Mouse (Mus musculus): ENCODE results near the gene Wnt3. TPM values are rescaled to one million over a fixed set of nuclear protein-coding genes. Genes with fewer than 3 reads are reported as not detected.

The Wnt3 gene
- polyA plus RNA-seq (2016; fragmentation: Nextera tagmentation; extraction: Ambion mirVana): 0.04 and 0.12 TPM in 2 replicates

- Histone ChIP-seq H3K4me1 (peaks cover 11% of the 10 kb centered on the region; the same call in 1 of the 2 replicates), H3K36me3 (no peaks in the 10 kb centered on the region), H3K9ac (no peak within 1 kb of the TSS), H3K27ac (no peak within 1 kb of the TSS), H3K4me2 (peak within 1 kb of the TSS; percentile 47), H3K4me3 (peak within 1 kb of the TSS; percentile 14), H3K9me3 (replicated peaks) (no peaks in the 10 kb centered on the region), H3K27me3 (replicated peaks) (peaks cover 98% of the 10 kb centered on the region)
- 1% methylated on average over 59 of the region's 60 CpGs for WGBS (ENCODE audit: insufficient replicate concordance)
- no peak for ATAC-seq
These were observed at the start of gene Wnt3 for GRCm38 (mm10) chr11:103773387-103774227. Gene Wnt3, plus strand, starts transcription at chr11:103774150.

- Histone ChIP-seq H3K9me3 (replicated peaks) (no peaks in the 10 kb centered on the region), H3K9ac (no peak overlapping the region), H3K4me3 (no peak overlapping the region), H3K27me3 (replicated peaks) (peaks cover 28% of the 10 kb centered on the region), H3K4me1 (no peaks in the 10 kb centered on the region), H3K27ac (no peak overlapping the region), H3K36me3 (no peaks in the 10 kb centered on the region), H3K4me2 (no peak overlapping the region)
- ATAC-seq: no peak
- WGBS (ENCODE audit: insufficient replicate concordance): 57% methylated on average over 11 of the region's 11 CpGs
These were observed 49.6 kb upstream of the Wnt3 start for GRCm38 (mm10) chr11:103724331-103724771.

DNA sequence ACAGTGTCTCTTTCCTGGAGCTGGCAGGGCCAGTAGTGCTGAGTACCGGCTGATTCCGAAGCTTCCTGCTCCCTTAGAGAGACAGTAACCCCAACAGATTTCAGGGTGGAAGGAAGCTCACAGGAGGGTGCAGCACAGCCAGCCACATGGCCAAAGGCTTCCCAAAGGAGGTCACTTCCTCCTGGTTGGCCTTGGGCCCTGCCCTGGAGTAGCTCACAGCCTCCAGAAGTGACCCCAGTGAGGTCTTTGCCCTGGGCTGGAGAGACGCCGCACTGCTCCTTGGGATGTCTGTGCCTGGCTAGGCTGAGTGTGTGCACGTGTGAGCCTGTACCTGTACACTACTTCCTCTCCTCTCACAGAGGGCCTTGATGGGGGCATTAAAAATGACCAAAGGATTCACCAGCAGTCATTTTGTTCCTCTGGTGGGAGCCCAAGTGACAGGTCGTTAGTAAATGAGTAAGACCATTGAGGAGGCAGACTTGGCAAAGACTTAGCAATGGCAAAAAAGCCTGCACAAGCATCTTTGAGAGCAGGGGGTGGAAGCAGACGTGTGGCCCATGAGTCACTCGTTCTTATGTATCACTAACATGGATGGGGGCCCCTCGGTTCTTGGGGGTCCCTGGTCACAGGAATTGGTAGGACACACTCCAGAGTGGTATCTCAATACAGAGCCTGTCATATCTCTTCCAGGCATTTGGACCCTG lies 44.5 kb upstream of the Wnt3 start:
- Histone ChIP-seq H3K4me1 (no peaks in the 10 kb centered on the region), H3K27ac (no peak overlapping the region), H3K27me3 (replicated peaks) (peaks cover 27% of the 10 kb centered on the region), H3K9me3 (replicated peaks) (no peaks in the 10 kb centered on the region), H3K4me2 (no peak overlapping the region), H3K9ac (no peak overlapping the region), H3K36me3 (no peaks in the 10 kb centered on the region), H3K4me3 (no peak overlapping the region)
- 55% methylated on average over 9 of the region's 9 CpGs for WGBS (ENCODE audit: insufficient replicate concordance)
- ATAC-seq: no peak

DNA sequence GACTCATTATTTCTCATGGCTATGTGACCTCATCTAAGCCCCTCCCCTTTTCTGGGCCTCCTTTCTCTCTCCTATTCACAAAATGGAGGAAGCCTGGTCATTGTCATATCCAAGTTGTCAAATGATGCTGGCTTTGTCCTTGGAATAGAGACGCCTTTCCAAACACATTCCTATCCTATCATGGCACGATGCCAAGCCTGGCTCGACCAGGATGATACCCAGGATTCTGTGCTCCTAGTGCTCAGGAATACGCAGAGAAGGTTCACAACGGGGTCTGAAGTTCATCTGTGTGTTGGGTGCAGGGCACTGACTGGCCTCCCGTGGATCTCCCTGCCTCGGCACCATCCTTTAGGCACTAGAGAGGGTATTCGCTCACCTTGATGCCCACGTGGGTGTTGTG lies 42.4 kb upstream of the Wnt3 start:
- 59% methylated on average over 9 of the region's 9 CpGs for WGBS (ENCODE audit: insufficient replicate concordance)
- no peak overlapping the region for H3K27ac ChIP-seq

DNA sequence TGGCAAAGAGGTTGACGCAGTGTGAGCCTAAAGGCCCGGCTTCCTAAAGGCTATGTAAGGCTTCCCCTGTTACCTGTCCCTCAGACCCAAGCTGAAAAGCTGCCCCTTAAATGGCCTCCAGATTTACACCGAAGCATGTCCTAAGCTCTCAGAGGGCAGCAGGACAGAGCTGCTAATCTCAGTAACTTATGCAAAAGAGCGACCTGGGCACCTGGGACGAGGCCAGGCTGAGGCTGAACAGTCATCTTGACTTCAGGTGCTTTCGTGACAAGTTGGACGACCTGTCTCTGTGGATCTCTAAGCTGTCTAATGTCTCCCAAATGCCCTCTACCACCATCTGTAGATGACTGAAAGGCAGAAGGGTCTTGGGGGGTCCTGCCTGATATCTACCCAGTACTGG lies 41.6 kb upstream of the Wnt3 start:
- no peak overlapping the region for H3K27ac ChIP-seq
- no peak overlapping the region for H3K4me3 ChIP-seq
- H3K9me3 ChIP-seq (replicated peaks): no peaks in the 10 kb centered on the region
- H3K4me2 ChIP-seq: no peak overlapping the region
- no peak for ATAC-seq
- H3K27me3 ChIP-seq (replicated peaks): peaks cover 27% of the 10 kb centered on the region
- H3K4me1 ChIP-seq: no peaks in the 10 kb centered on the region; the same call in 1 of the 2 replicates
- no peaks in the 10 kb centered on the region for H3K36me3 ChIP-seq
- WGBS (ENCODE audit: insufficient replicate concordance): 68% methylated on average over 7 of the region's 7 CpGs
- H3K9ac ChIP-seq: no peak overlapping the region

More for the DNA sequence above, 42.4 kb upstream of the Wnt3 start:
- Histone ChIP-seq H3K27me3 (replicated peaks) (peaks cover 27% of the 10 kb centered on the region), H3K9me3 (replicated peaks) (no peaks in the 10 kb centered on the region), H3K4me1 (no peaks in the 10 kb centered on the region; the same call in 1 of the 2 replicates), H3K4me2 (no peak overlapping the region), H3K9ac (no peak overlapping the region), H3K4me3 (no peak overlapping the region), H3K36me3 (no peaks in the 10 kb centered on the region)
- ATAC-seq: no peak

- Histone ChIP-seq H3K36me3 (no peaks in the 10 kb centered on the region), H3K27me3 (replicated peaks) (peaks cover 27% of the 10 kb centered on the region), H3K27ac (no peak overlapping the region), H3K9ac (no peak overlapping the region), H3K4me2 (no peak overlapping the region), H3K4me3 (no peak overlapping the region), H3K9me3 (replicated peaks) (no peaks in the 10 kb centered on the region), H3K4me1 (no peaks in the 10 kb centered on the region; the same call in 1 of the 2 replicates)
- ATAC-seq: no peak
- WGBS (ENCODE audit: insufficient replicate concordance): 54% methylated on average over 4 of the region's 4 CpGs
These were observed 40.9 kb upstream of the Wnt3 start for GRCm38 (mm10) chr11:103733069-103733468.

- Histone ChIP-seq H3K4me3 (no peak overlapping the region), H3K27me3 (replicated peaks) (peaks cover 26% of the 10 kb centered on the region), H3K4me1 (no peaks in the 10 kb centered on the region; the same call in 1 of the 2 replicates), H3K36me3 (no peaks in the 10 kb centered on the region), H3K4me2 (no peak overlapping the region), H3K9me3 (replicated peaks) (no peaks in the 10 kb centered on the region), H3K27ac (no peak overlapping the region), H3K9ac (no peak overlapping the region)
- WGBS (ENCODE audit: insufficient replicate concordance): 68% methylated on average over 2 of the region's 2 CpGs
- ATAC-seq: no peak
These were observed 40.0 kb upstream of the Wnt3 start for GRCm38 (mm10) chr11:103733961-103734360.

DNA sequence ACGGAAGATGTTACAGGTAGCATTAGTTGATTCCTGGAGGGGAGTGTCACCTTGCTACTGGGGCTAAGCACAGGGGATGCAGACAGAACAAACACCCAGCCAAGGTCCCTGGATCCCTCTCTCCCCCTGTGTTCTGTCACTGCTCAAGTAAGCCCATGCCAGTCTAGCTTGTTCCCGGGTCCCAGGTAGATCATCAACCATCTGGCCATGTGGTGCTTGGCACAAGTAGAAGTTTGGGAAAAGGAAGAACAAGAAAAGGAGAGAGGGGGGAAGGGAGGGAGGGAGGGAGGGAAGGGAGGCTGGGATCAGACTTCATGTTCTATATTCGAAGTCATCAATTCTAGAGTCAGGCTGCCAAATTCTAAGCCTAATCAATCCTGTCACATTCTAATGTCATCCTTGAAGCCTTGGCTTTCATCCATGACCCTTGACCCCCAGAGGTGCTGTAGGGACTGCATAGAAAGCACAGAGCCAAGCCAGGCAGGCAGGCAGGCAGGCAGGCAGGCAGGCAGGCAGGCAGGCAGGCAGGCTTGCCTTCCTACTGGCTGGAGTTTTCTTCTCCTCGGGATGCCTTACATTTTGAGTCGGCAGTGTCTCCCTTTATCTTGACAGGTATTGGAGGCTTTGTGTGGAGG lies 39.4 kb upstream of the Wnt3 start:
- Histone ChIP-seq H3K4me2 (no peak overlapping the region), H3K4me1 (no peaks in the 10 kb centered on the region; the same call in 1 of the 2 replicates), H3K27me3 (replicated peaks) (peaks cover 20% of the 10 kb centered on the region), H3K36me3 (no peaks in the 10 kb centered on the region), H3K9ac (no peak overlapping the region), H3K9me3 (replicated peaks) (no peaks in the 10 kb centered on the region), H3K27ac (no peak overlapping the region), H3K4me3 (no peak overlapping the region)
- no peak for ATAC-seq
- WGBS (ENCODE audit: insufficient replicate concordance): 46% methylated on average over 5 of the region's 5 CpGs

DNA sequence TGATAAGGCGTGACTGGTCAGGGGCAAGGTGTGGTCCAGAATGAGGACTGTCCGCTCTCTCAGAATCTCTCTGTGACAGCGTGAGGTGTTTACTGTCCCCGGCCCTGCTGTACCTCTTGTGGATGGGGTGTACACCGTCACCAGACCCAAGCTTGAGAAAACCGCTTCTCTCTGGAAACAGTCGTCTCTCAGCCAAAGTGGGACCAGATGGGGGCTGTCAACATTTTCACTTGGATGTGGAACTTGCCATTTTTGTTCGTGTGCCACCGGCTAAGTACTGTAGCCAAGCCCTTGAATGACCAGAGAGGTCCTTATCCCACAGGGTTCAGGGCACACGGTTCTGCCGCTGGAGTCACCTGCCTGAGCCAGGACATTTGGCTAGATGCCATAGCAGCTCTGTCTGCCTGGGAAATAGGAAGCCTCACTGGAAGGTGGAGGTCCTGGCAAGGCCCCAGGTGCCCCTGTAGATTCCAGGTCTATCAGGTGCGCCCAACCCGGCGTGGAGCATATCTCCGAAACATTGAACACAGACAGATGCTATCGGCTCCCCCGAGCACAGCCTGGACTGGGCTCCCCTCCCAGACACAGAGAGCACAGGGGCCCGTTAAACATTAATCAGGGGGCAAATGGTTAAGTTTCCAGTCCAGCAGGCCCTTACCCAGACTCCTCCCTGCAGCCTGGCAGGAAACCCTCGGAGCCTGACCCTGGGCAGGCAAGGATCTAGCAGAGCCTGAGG lies 38.7 kb upstream of the Wnt3 start:
- no peak overlapping the region for H3K27ac ChIP-seq
- ATAC-seq: peak; percentile 42
- WGBS (ENCODE audit: insufficient replicate concordance): 66% methylated on average over 19 of the region's 19 CpGs
- no peaks in the 10 kb centered on the region for H3K36me3 ChIP-seq
- no peaks in the 10 kb centered on the region for H3K9me3 ChIP-seq (replicated peaks)
- peaks cover 16% of the 10 kb centered on the region for H3K27me3 ChIP-seq (replicated peaks)
- H3K4me3 ChIP-seq: no peak overlapping the region
- peak overlapping the region; percentile 26; the same call in 1 of the 2 replicates for H3K4me2 ChIP-seq
- H3K4me1 ChIP-seq: no peaks in the 10 kb centered on the region; the same call in 1 of the 2 replicates
- H3K9ac ChIP-seq: no peak overlapping the region

- WGBS (ENCODE audit: insufficient replicate concordance): 2% methylated on average over 67 of the region's 68 CpGs
- no peak within 1 kb of the TSS for H3K9ac ChIP-seq
- no peak for ATAC-seq
These were observed 24.5 kb upstream of the Wnt3 start, which contains the start of gene Wnt9b for GRCm38 (mm10) chr11:103749306-103750089. Gene Wnt9b, minus strand, starts transcription at chr11:103749821.

DNA sequence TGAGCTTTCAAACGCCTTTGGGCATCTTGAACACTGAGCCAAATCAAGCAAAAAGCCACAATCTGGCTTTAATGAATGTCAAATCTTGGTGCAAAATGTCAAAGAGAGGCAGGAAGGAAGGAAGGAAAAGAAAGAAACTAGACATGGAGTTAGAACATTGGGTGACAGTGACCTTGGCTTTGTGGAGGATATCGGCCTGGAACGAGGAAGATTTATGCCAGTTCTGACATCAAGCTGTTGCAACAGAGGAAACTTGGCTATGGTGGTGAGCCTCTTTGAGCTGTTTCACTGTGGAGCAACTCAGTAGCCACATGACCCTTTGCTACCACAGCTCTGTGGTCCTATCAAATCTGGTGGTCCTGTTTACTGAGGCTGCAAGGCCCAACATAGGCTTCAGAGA lies 23.3 kb upstream of the Wnt3 start:
- no peaks in the 10 kb centered on the region for H3K36me3 ChIP-seq
- H3K4me1 ChIP-seq: no peaks in the 10 kb centered on the region
- 36% methylated on average over 3 of the region's 3 CpGs for WGBS (ENCODE audit: insufficient replicate concordance)
- H3K9me3 ChIP-seq (replicated peaks): no peaks in the 10 kb centered on the region
- no peak overlapping the region for H3K9ac ChIP-seq
- no peak overlapping the region for H3K4me2 ChIP-seq
- ATAC-seq: no peak
- no peak overlapping the region for H3K4me3 ChIP-seq
- H3K27ac ChIP-seq: no peak overlapping the region
- peaks cover 84% of the 10 kb centered on the region for H3K27me3 ChIP-seq (replicated peaks)

More at GRCm38 (mm10) chr11:103749306-103750089, 24.5 kb upstream of the Wnt3 start, which contains the start of gene Wnt9b:
- Histone ChIP-seq H3K4me2 (peak within 1 kb of the TSS; percentile 65), H3K4me3 (peak within 1 kb of the TSS; percentile 44), H3K4me1 (no peaks in the 10 kb centered on the region), H3K36me3 (no peaks in the 10 kb centered on the region), H3K27ac (no peak within 1 kb of the TSS), H3K9me3 (replicated peaks) (no peaks in the 10 kb centered on the region), H3K27me3 (replicated peaks) (peaks cover 90% of the 10 kb centered on the region)

Measured in liver, embryonic 12.5 days (tissue).